Mouse (Mus musculus) kidney, adult 11 months (tissue): ENCODE results near the gene Gprc5a.

Source experiments
- DNase-seq: peaks from one replicate; pipeline ENCODE4 v3.0.0; 2022

Gprc5a gene

DNA sequence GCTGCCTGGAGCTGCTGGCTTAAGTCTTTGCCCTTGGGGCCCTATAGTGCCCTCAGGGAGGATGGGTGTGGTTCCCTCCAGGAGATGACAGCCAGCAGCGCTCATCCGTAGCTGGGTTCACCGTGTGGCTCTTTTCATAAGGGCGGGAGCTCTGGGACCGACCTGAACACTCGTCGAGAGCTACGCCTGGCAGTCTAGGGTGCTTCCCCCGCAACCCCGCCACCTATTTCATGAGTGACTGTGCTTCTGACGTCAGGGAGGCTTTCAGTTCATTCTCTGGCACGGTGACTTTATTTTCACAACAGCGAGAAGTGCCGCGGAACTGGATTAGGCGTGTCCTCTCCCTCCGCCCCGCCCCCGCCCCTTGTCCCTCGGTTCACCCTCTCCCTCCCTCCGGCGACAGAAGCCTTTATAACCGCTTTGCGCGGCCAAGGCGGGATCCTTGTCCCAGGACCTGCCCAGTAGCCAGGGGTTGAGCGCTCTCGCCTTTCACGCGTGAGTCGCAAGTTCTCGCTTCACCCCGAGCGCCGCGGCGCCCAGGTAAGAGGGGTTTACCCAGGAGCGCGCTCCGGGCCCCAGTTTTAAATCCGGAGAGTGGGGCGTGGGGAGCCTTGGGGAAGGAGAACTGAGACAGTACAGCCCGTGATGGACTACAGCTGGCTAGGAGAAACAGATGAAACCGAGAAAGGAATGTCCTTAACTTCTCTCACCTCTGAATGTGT, at the start of gene Gprc5a:
Gprc5a (plus strand) TSS at position 416 of the 722 bp plus-strand sequence.
- peak; percentile 46 for DNase-seq

- DNase-seq, result no peak
These were observed 48.2 kb upstream of the Gprc5a start for GRCm38 (mm10) chr6:135017211-135017610.

DNA sequence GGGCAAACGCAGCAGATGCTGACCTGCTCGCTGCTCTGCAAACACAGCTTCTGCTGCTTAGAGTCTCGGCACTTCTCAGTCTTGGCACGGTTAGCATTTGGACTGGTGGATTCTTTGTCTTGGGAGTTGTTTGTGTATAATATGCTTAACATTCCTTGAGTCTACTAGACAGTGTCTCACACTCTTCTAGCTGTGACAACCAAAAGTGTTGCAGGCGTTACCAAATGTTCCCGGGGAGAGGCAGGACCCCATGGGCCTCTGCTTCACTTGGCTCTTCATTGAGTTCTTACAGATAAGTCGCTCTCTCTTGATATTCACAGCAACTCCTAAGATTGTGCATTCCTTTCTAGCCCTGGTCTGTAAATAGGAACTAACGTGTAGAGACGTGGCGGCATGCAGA, 45.9 kb upstream of the Gprc5a start:
- no peak for DNase-seq

DNA sequence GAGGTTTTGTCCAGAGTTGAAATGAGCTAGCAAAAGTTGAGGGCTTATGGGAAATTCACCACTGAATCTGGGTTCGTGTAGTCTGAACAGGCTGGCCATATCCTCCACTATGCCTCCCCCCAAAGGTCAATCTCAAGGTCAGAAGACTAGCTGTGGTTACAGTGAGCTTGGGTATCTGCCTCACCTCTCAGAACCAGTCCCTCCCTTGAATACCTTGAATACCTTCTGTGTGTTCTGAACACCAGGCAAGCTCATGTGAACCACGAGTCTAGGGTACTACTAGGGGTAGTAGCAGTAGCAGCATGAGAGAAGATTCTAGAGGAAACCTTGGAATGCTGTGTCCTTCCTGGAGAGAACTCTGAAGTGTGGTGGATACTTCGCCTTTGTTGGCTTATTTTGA, 43.8 kb upstream of the Gprc5a start:
- no peak for DNase-seq

DNA sequence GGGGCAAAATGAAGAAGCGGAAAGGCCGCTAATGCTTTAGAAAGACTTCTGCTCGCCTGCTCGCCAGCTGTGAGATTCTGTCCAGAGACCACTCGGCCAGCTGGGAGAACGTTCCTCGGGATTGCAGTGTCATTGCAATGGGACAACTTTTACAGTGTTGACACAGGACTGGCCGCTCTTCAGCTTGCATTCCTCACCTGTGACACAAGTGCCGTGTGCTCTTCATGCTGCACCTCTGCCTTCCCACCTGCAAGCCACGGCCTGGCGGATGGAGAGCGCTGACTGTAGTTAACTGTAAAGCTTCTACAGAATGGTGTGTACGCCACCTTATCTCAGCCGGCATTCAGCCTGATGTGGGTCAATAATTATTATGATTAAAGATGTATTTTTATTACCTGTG, 42.1 kb upstream of the Gprc5a start:
- no peak for DNase-seq

DNA sequence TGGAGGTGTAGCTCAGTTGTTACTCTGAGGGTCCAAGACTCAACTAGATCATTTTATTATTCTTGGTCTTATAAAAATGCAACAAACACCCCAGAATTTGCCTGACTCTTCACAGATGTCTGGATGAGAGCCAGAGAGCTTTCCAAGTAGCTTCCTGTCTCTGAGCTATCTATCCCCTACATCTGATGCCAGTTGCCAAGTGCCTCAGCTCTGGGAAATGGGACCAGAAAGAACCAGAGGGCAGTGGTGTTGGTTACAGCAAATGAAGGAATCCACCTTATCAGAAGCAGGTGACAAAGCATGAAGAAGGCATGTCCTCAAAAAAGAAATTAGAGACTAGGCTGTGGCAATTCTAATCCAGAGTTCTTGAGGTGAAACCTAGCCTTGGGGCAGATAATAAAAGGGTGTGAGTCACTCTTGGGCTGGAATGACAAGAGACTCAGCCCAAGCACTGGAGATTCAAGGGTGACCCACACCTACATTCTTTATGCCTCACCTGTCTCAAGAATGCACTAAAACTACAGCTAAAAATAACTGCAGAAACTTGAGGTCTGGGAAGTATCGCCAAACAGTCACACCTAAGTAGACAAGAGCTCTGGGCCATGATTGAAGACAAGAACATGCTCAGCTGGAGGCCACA, 40.5 kb upstream of the Gprc5a start:
- DNase-seq, result no peak

DNA sequence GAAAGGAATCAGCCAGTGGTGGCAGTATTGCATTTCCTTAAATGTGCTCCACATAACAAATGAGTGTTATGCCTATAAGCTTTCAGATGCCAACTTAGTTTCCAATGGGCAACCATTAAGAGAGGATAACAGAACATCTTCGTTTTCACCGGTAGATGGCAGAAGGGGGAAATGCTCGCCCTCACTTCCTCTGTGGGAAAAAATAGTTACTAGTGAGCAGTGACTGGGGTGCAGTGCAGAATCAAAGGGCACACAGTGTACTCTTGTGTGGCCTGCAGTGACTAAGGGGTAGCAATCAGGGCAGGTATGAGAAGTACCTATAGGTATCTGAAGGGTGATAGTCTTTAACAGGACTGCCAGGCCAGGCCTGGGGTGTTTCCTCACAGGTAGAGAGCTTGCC, 39.2 kb upstream of the Gprc5a start:
- DNase-seq, result no peak

GRCm38 (mm10) chr6:135026755-135027154, 38.7 kb upstream of the Gprc5a start:
- no peak for DNase-seq

DNA sequence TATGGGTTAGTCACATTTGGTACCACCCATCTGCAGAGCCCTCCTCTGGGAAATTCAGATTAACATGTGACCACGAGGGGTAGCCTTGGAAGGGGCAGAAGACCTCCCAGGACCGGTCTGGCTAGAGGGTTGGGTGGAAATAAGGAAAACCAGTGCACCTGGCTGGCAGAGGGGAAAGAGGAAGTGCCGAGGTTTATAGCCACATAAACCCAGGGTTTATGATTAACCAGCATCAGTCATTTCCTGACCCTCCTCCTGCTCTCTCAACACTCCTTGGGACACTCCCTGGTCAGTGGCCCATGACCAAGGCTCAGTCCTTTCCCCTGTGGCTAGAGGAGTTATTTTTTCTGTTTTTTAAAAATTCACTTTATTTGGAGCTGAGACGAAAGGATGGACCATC, 36.2 kb upstream of the Gprc5a start:
- peak; percentile 68 for DNase-seq

DNA sequence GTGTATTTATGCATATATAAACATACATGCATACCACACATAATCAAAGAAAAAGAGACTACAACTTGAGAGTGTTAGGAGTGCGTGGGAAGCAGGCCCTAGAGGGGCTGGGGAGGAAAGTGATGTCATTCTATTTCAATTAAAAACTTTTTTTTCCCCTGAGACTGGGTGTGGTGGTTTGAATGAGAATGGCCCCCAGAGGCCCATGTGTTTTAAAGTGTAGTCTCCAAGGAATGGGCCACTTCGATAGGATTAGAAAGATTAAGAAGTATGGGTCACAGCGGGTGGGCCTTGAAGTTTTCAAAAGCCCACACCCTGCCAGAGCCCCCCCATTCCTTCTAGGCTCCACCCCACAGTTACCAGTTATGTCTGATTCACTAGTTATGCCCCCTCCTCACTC, 26.8 kb upstream of the Gprc5a start:
- no peak for DNase-seq

GRCm38 (mm10) chr6:135040275-135040871, 25.1 kb upstream of the Gprc5a start:
- DNase-seq, result peak; percentile 30

GRCm38 (mm10) chr6:135041930-135042329, 23.5 kb upstream of the Gprc5a start:
- DNase-seq, result no peak

- DNase-seq, result no peak
These were observed 18.2 kb upstream of the Gprc5a start for GRCm38 (mm10) chr6:135047276-135047675.

- no peak for DNase-seq
These were observed 16.9 kb upstream of the Gprc5a start for GRCm38 (mm10) chr6:135048509-135048908.

DNA sequence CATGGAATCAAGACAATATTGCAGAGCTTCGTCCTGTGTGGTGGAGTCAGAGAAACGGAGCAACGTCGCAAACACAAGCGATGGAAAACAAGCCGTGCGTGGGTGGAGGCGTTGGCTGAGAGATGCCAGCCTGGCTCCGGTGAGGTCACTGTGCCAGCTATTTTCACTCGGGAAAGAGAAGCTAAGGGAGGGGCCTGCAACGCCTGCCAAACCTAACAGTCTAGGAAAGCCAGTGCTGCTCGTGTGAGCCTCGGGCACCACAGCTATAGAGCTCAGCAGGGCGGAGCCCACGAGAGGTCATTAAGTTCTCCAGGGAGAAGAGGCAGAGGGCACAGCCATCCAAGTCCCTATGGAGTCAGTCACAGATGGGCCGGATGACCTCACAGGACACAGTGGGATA, 16.5 kb upstream of the Gprc5a start:
- no peak for DNase-seq

GRCm38 (mm10) chr6:135053789-135054188, 11.7 kb upstream of the Gprc5a start:
- no peak for DNase-seq

- DNase-seq, result no peak
These were observed 9.6 kb upstream of the Gprc5a start for GRCm38 (mm10) chr6:135055882-135056281.

DNA sequence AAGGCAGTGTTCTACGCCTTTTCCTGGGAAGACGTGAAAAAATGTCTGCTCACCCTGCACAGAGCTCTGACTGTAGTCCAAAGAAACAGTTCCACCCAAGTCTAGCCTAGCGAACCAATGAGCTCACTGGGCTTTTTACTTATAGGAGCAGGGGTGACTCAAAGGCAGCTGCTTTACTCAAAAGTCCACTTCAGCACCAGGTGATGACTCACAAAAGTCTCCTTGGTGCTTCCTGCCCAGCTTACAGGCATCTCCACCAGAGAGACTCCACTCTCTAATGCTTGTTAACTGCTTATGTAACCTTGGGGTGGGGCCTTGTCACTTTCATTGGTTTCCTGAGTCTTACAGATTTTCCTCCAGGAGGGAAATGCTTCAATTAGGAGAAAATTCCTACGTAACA, 4.7 kb upstream of the Gprc5a start:
- DNase-seq, result no peak

GRCm38 (mm10) chr6:135064621-135065020, 830 bp upstream of the Gprc5a start:
- no peak for DNase-seq

DNA sequence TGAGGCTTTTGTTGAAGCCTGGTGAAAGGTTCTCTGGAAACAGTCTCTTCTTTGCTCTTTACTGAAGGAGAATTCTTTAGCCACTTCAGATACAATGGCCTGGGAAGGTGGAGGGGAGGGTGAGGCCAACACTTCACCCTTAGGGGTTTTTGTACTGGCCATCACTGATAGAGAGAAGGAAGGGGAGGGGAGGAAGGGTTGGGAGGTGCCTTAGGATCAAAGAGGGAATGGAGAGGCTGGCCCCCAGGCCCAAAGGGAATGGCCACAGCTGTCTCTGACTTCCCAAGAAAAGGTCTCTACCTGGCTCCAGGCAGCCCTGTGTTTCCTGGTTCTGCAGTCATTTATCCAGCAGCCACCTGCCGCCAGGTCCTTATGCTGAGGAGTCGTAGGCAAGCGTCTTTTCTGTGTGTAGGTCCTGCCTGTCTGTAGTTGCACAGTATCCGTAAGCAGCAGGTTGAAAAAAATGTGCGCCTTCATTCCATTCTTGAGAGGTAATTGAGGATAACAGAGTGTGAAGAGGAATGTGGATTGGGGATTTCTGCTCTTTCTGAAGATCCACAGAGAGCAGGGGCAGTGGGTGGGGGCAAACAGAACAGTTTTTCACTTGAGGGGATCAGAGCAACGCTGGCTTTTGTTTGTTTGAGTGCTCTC, 1.5 kb downstream of the Gprc5a start:
- no peak for DNase-seq

DNA sequence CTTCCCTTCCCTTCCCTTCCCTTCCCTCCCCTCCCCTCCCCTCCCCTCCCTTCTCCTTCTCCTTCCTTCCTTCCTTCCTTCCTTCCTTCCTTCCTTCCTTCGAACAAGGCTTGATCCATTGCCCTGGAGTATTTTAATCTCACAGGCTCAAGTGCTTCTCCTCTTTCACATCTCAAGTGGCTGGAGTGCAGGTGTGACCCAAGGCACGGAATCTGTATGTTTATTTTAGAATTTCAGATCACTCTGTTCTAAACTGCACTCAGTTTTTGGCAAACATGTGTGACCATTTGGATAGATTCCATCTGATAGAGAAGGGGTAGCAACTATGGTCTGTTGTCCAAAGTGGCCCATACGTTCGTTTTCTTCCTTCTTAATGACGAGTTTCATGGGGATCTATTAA, 2.8 kb downstream of the Gprc5a start:
- no peak for DNase-seq

DNA sequence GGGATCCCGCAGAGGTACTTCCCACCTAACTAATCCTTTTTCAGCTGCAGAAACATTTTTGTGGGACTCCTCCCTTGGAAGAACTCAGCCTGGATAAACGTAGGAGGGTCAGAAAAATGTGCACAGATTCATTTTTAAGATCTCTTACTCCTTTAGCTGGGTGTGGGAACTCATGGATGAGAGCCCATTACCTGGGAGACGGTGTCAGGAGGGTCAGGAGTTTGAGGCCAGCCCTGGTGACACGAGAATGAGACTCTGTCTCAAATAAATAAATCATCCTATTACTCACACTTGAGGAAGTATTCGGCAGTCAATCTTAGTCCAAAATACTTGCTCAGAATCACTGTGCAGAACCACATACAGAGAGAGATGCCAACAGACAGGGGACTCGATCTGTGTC, 4.4 kb downstream of the Gprc5a start:
- DNase-seq, result no peak

DNA sequence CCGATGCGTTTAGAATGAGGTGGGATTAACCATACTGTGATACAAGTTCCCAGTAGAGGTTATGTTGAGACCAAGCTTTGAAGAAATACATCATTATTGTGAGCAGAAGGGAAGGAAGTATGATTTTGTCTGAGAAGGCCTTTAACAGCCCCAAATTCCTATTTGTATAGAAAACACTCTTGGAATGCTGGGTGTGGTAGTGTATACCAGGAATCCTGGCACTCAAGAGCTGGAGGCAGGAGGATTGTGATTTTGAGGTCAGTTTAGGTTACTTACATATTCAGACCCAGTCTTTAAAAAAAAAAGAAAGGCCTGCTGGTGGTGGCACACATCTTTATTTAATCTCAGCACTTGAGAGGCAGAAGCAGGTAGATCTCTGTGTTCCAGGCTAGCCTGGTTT, 4.9 kb downstream of the Gprc5a start:
- DNase-seq, result no peak

GRCm38 (mm10) chr6:135074405-135074947, 9.0 kb downstream of the Gprc5a start:
- DNase-seq, result no peak
